Mouse (Mus musculus) cortical plate, adult 2 months (tissue): ENCODE measurements around the gene BC003965. TPM values are rescaled to one million over a fixed set of nuclear protein-coding genes. Genes with fewer than 3 reads are reported as not detected.

Experiments used
- H3K27ac ChIP-seq: fragments of 200-500 bp; 2 replicates; pipeline ENCODE4 v1.5.1; 2012; ENCODE audit warnings: low read length, control low read depth, inconsistent platforms; ENCODE audit not compliant: insufficient read depth
- H3K4me1 ChIP-seq: fragments of 200-500 bp; 2 replicates; pipeline ENCODE4 v1.6.1; 2011; ENCODE audit warnings: low read length; ENCODE audit not compliant: control insufficient read depth, insufficient read depth
- H3K4me3 ChIP-seq: fragments of 200-500 bp; 2 replicates; pipeline ENCODE4 v1.5.1; 2011; ENCODE audit warnings: mild to moderate bottlenecking, low read length, control low read depth; ENCODE audit not compliant: insufficient read depth
- CTCF ChIP-seq: fragments of 200-500 bp; IDR thresholded peaks from 2 replicates; pipeline ENCODE4 v1.5.1; 2011; ENCODE audit warnings: mild to moderate bottlenecking, control low read depth, low read length; ENCODE audit not compliant: insufficient read depth; ENCODE audit errors: extremely low read depth
- POLR2A ChIP-seq: fragments of 200-500 bp; IDR thresholded peaks from 2 replicates; pipeline ENCODE4 v1.6.1; 2011; ENCODE audit warnings: mild to moderate bottlenecking, low read length, control low read depth; ENCODE audit not compliant: insufficient read depth; ENCODE audit errors: extremely low read depth
- polyA plus RNA-seq: library from polyadenylated mRNA; depleted of rRNA; stranded (reverse); fragments of >200 nt; gene quantifications from 2 replicates; pipeline ENCODE4 v1.2.3, GENCODE M21; 2012; rRNA removed

Gene BC003965
- 22.9 and 23.9 TPM in 2 replicates for polyA plus RNA-seq

GRCm38 (mm10) chr17:25184129-25184691 is at the start of gene BC003965:
TSS of gene BC003965 (plus strand) at chr17:25184554.
- TF ChIP-seq POLR2A, result peak; percentile 98
- TF ChIP-seq CTCF, result no peak
- Histone ChIP-seq H3K4me1 (no peaks in the 10 kb centered on the region; the same call in none of the 2 replicates), H3K4me3 (peak within 1 kb of the TSS; percentile 48), H3K27ac (peak within 1 kb of the TSS; percentile 80)

GRCm38 (mm10) chr17:25135622-25136021 is 48.7 kb upstream of the BC003965 start:
- TF ChIP-seq CTCF, result no peak
- no peak for TF ChIP-seq POLR2A
- Histone ChIP-seq H3K4me3 (no peak overlapping the region), H3K4me1 (peaks cover 4% of the 10 kb centered on the region), H3K27ac (no peak overlapping the region)

DNA sequence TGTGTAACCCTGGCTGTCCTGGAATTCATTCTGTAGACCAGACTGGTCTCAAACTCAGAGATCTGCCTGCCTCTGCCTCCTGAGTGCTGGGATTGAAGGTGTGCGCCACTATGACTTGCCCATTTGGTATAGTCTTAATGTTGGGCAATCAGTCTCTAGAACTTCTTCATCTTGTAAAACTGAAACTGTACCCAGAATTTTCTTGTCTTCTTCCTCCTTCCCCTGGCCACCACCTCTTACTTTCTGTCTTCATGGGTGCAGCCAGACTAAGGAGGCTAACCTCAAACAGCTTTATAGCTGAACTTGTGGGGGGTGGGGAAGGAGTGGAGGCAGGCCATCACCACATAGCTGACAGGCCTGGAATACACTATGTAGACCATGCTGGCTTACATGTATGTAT is 45.6 kb upstream of the BC003965 start:
- Histone ChIP-seq H3K4me3 (no peak overlapping the region), H3K4me1 (peaks cover 4% of the 10 kb centered on the region), H3K27ac (no peak overlapping the region)
- TF ChIP-seq POLR2A (no peak), CTCF (no peak)

DNA sequence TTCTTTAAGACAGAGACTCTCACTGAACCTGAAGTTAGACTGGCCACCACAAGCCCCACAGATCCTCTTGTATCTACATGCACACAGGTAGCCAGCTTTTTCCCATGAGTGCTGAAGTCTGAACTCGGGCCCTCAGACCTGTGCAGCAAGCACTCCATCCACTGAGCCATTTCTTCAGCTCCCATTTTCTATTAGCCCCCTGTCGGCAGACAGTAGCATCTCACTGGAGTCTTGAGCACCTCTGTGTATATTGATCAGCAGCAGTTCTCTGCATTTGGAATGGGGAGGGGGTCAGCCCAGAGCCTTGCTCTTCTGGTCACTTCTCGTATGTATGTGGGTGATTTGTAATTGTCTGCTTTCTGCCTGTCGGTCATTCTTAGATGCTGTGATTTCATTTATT is 44.4 kb upstream of the BC003965 start:
- peak; percentile 26; the same call in 1 of the 2 replicates for TF ChIP-seq CTCF
- no peak for TF ChIP-seq POLR2A
- Histone ChIP-seq H3K4me1 (no peaks in the 10 kb centered on the region), H3K4me3 (no peak overlapping the region), H3K27ac (no peak overlapping the region)

DNA sequence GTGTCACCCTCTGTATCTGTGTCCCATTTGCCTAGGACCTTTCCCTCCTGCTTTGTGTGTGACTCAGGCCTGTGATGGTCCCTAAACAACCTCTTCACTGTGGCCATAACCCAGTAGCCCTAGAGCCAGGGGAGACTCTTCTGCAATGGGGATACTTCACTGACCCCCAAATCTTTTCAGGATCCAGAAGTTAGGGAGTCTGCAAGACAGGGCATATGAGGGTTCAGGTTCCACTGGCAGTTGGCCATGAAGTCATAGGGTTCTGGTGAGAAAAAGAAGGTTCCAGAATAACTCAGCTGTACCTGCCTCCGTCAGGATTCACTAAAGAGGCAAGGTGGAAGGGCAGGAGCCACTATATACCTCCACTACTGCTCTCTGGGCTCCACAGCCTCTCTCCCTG is 22.2 kb upstream of the BC003965 start, which contains the start of gene Ccdc154:
Gene Ccdc154 (plus strand): TSS at position 301 of the 400 bp plus-strand sequence.
- Histone ChIP-seq H3K4me3 (no peak within 1 kb of the TSS), H3K27ac (no peak within 1 kb of the TSS), H3K4me1 (no peaks in the 10 kb centered on the region)
- TF ChIP-seq POLR2A, result no peak
- no peak for TF ChIP-seq CTCF

- Histone ChIP-seq H3K4me1 (no peaks in the 10 kb centered on the region), H3K4me3 (no peak overlapping the region), H3K27ac (no peak overlapping the region)
- no peak for TF ChIP-seq CTCF
- TF ChIP-seq POLR2A, result no peak
Measured at GRCm38 (mm10) chr17:25163387-25163786, 21.0 kb upstream of the BC003965 start.

DNA sequence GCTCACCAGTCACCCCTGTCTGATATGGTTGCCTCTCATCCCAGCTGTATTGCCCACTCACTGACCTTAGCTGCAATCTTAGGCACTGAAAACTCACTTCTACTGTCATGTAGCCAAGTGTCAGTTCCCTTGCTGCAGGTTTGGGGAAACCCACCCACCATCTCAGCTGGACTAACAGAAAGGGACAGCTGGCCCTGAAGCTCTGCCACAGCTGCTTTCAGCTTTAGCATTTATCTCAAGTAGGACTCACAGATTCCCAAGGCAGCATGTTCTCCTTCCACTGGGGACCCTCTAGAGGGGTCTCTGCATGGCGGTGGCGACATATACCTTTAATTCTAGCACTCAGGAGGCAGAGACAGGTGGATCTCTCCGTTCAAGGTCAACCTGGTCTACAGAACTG is 19.6 kb upstream of the BC003965 start:
- no peak overlapping the region for H3K27ac ChIP-seq
- TF ChIP-seq CTCF (no peak), POLR2A (no peak)

GRCm38 (mm10) chr17:25165970-25166671 is 18.2 kb upstream of the BC003965 start:
- Histone ChIP-seq H3K4me3 (no peak overlapping the region), H3K27ac (no peak overlapping the region), H3K4me1 (no peaks in the 10 kb centered on the region)
- no peak for TF ChIP-seq POLR2A
- TF ChIP-seq CTCF, result no peak

More for the DNA sequence above, 19.6 kb upstream of the BC003965 start:
- no peak overlapping the region for H3K4me3 ChIP-seq
- H3K4me1 ChIP-seq, result no peaks in the 10 kb centered on the region

- Histone ChIP-seq H3K4me1 (no peaks in the 10 kb centered on the region), H3K27ac (no peak overlapping the region), H3K4me3 (no peak overlapping the region)
- TF ChIP-seq POLR2A (no peak), CTCF (no peak)
Measured at GRCm38 (mm10) chr17:25169706-25170105, 14.6 kb upstream of the BC003965 start.

GRCm38 (mm10) chr17:25172558-25172957 is 11.8 kb upstream of the BC003965 start:
- TF ChIP-seq CTCF (no peak), POLR2A (no peak)
- H3K27ac ChIP-seq, result no peak overlapping the region
- no peaks in the 10 kb centered on the region for H3K4me1 ChIP-seq
- H3K4me3 ChIP-seq, result no peak overlapping the region
